Mouse (Mus musculus): ENCODE data around the gene Plxnb1. TPM values are rescaled to one million over a fixed set of nuclear protein-coding genes. Genes with fewer than 3 reads are reported as not detected.

Gene Plxnb1
- total and polyA plus RNA-seq, 2 experiments from 2014 or later, result 11.1 to 73.2 TPM

- Histone ChIP-seq H3K4me1 (ENCODE audit: insufficient read depth, low read length) (peaks cover 12% of the 10 kb centered on the region; the same call in 1 of the 2 replicates), H3K9ac (replicated peaks; ENCODE audit: low read length, poor library complexity, severe bottlenecking) (no peak overlapping the region), H3K27ac (ENCODE audit: low read depth, low read length) (no peak overlapping the region), H3K4me3 (ENCODE audit: low read depth, low read length) (no peak overlapping the region), H3K36me3 (ENCODE audit: insufficient read depth, low read length) (peaks cover 49% of the 10 kb centered on the region), H3K27me3 (ENCODE audit: insufficient read depth, low read length) (no peaks in the 10 kb centered on the region), H3K4me2 (ENCODE audit: low read depth, low read length, poor library complexity, severe bottlenecking) (no peak overlapping the region), H3K9me3 (ENCODE audit: low read length) (no peaks in the 10 kb centered on the region)
- ATAC-seq (ENCODE audit: low FRiP score), result no peak
- TF ChIP-seq CTCF (IDR thresholded peaks at IDR 0.05), result no peak
- 94% methylated on average over 3 of the region's 3 CpGs for WGBS
- no peak for DNase-seq (ENCODE audit: low spot score)
These were observed 7.4 kb downstream of the Plxnb1 start for GRCm38 (mm10) chr9:109102541-109102940.

- Histone ChIP-seq H3K27me3 (ENCODE audit: insufficient read depth, low read length) (no peaks in the 10 kb centered on the region), H3K4me1 (ENCODE audit: insufficient read depth, low read length) (0 out of 2 replicates have a peak, but pooled peaks cover 5% of the 10 kb centered on the region), H3K27ac (ENCODE audit: low read depth, low read length) (no peak overlapping the region), H3K36me3 (ENCODE audit: insufficient read depth, low read length) (peaks cover 54% of the 10 kb centered on the region), H3K4me2 (ENCODE audit: low read depth, low read length, poor library complexity, severe bottlenecking) (no peak overlapping the region), H3K9me3 (ENCODE audit: low read length) (no peaks in the 10 kb centered on the region), H3K9ac (replicated peaks; ENCODE audit: low read length, poor library complexity, severe bottlenecking) (0 out of 2 replicates have a peak overlapping the region, but pooled peaks have one; percentile 19), H3K4me3 (ENCODE audit: low read depth, low read length) (no peak overlapping the region)
- no peak for TF ChIP-seq CTCF (IDR thresholded peaks at IDR 0.05)
- 68% methylated on average over 7 of the region's 7 CpGs for WGBS
- DNase-seq (ENCODE audit: low spot score) (no peak), ATAC-seq (ENCODE audit: low FRiP score) (no peak)
These were observed 8.1 kb downstream of the Plxnb1 start for GRCm38 (mm10) chr9:109103250-109103649.

GRCm38 (mm10) chr9:109104083-109104482, 8.9 kb downstream of the Plxnb1 start:
- H3K9me3 ChIP-seq (ENCODE audit: low read length), result no peaks in the 10 kb centered on the region
- H3K27ac ChIP-seq (ENCODE audit: low read depth, low read length), result no peak overlapping the region
- no peaks in the 10 kb centered on the region for H3K27me3 ChIP-seq (ENCODE audit: insufficient read depth, low read length)
- DNase-seq (ENCODE audit: low spot score) (no peak), ATAC-seq (ENCODE audit: low FRiP score) (no peak)
- no peaks in the 10 kb centered on the region for H3K4me1 ChIP-seq (ENCODE audit: insufficient read depth, low read length)
- WGBS, result 91% methylated on average over 9 of the region's 9 CpGs
- no peak overlapping the region for H3K9ac ChIP-seq (replicated peaks; ENCODE audit: low read length, poor library complexity, severe bottlenecking)
- TF ChIP-seq CTCF (IDR thresholded peaks at IDR 0.05), result no peak
- peaks cover 62% of the 10 kb centered on the region for H3K36me3 ChIP-seq (ENCODE audit: insufficient read depth, low read length)
- no peak overlapping the region for H3K4me2 ChIP-seq (ENCODE audit: low read depth, low read length, poor library complexity, severe bottlenecking)
- H3K4me3 ChIP-seq (ENCODE audit: low read depth, low read length), result no peak overlapping the region

GRCm38 (mm10) chr9:109105011-109105410, 9.8 kb downstream of the Plxnb1 start:
- H3K4me3 ChIP-seq (ENCODE audit: low read depth, low read length), result no peak overlapping the region
- DNase-seq (ENCODE audit: low spot score) (peak; percentile 58), ATAC-seq (ENCODE audit: low FRiP score) (peak; percentile 21; the same call in 1 of the 2 replicates)
- TF ChIP-seq CTCF (IDR thresholded peaks at IDR 0.05), result no peak
- peak overlapping the region; percentile 18; the same call in 1 of the 2 replicates for H3K27ac ChIP-seq (ENCODE audit: low read depth, low read length)
- H3K9ac ChIP-seq (replicated peaks; ENCODE audit: low read length, poor library complexity, severe bottlenecking), result no peak overlapping the region
- H3K9me3 ChIP-seq (ENCODE audit: low read length), result no peaks in the 10 kb centered on the region
- no peaks in the 10 kb centered on the region for H3K27me3 ChIP-seq (ENCODE audit: insufficient read depth, low read length)
- H3K36me3 ChIP-seq (ENCODE audit: insufficient read depth, low read length), result peaks cover 65% of the 10 kb centered on the region
- no peak overlapping the region for H3K4me2 ChIP-seq (ENCODE audit: low read depth, low read length, poor library complexity, severe bottlenecking)
- H3K4me1 ChIP-seq (ENCODE audit: insufficient read depth, low read length), result no peaks in the 10 kb centered on the region
- WGBS, result 78% methylated on average over 12 of the region's 12 CpGs

GRCm38 (mm10) chr9:109105648-109106047, 10.5 kb downstream of the Plxnb1 start:
- Histone ChIP-seq H3K4me2 (ENCODE audit: low read depth, low read length, poor library complexity, severe bottlenecking) (no peak overlapping the region), H3K36me3 (ENCODE audit: insufficient read depth, low read length) (peaks cover 68% of the 10 kb centered on the region), H3K9me3 (ENCODE audit: low read length) (no peaks in the 10 kb centered on the region), H3K27ac (ENCODE audit: low read depth, low read length) (no peak overlapping the region), H3K9ac (replicated peaks; ENCODE audit: low read length, poor library complexity, severe bottlenecking) (no peak overlapping the region), H3K4me1 (ENCODE audit: insufficient read depth, low read length) (no peaks in the 10 kb centered on the region), H3K4me3 (ENCODE audit: low read depth, low read length) (no peak overlapping the region), H3K27me3 (ENCODE audit: insufficient read depth, low read length) (no peaks in the 10 kb centered on the region)
- no peak for ATAC-seq (ENCODE audit: low FRiP score)
- no peak for TF ChIP-seq CTCF (IDR thresholded peaks at IDR 0.05)
- no peak for DNase-seq (ENCODE audit: low spot score)
- 95% methylated on average over 12 of the region's 12 CpGs for WGBS

GRCm38 (mm10) chr9:109107341-109107740, 12.2 kb downstream of the Plxnb1 start:
- Histone ChIP-seq H3K36me3 (ENCODE audit: insufficient read depth, low read length) (peaks cover 82% of the 10 kb centered on the region), H3K27me3 (ENCODE audit: insufficient read depth, low read length) (no peaks in the 10 kb centered on the region), H3K9ac (replicated peaks; ENCODE audit: low read length, poor library complexity, severe bottlenecking) (no peak overlapping the region), H3K4me2 (ENCODE audit: low read depth, low read length, poor library complexity, severe bottlenecking) (no peak overlapping the region), H3K9me3 (ENCODE audit: low read length) (no peaks in the 10 kb centered on the region), H3K4me1 (ENCODE audit: insufficient read depth, low read length) (no peaks in the 10 kb centered on the region), H3K27ac (ENCODE audit: low read depth, low read length) (no peak overlapping the region), H3K4me3 (ENCODE audit: low read depth, low read length) (no peak overlapping the region)
- ATAC-seq (ENCODE audit: low FRiP score) (no peak), DNase-seq (ENCODE audit: low spot score) (no peak)
- TF ChIP-seq CTCF (IDR thresholded peaks at IDR 0.05), result no peak
- 87% methylated on average over 5 of the region's 6 CpGs for WGBS
